Mouse (Mus musculus): ENCODE measurements at regions not wholly inside any gene's neighbourhood (a gene's known extent, or its start where the extent isn't known, plus 50 kb on each side); places are given as distances from the start of the nearest gene placed in this dataset.

GRCm38 (mm10) chr4:26965831-26966230 is 619.1 kb upstream of the Manea start:
- no peak for TF ChIP-seq CTCF (IDR thresholded peaks at IDR 0.05; ENCODE audit: low read depth, low read length)
- no peak for TF ChIP-seq GATA2 (IDR thresholded peaks at IDR 0.05; ENCODE audit: borderline replicate concordance, low read depth, low read length)
- no peak for TF ChIP-seq GATA1 (IDR thresholded peaks at IDR 0.05; ENCODE audit: borderline replicate concordance, low read length)
- TF ChIP-seq TAL1 (conservative IDR thresholded peaks at IDR 0.05; ENCODE audit: low read depth, low read length), result no peak
